Mouse (Mus musculus): Measurements from ENCODE around the gene Slain1.

- TF ChIP-seq CTCF (IDR thresholded peaks at IDR 0.05; ENCODE audit: borderline replicate concordance, control insufficient read depth, extremely low read depth, insufficient read depth, low read length, poor library complexity) (no peak), POLR2A (IDR thresholded peaks at IDR 0.05; ENCODE audit: control insufficient read depth, extremely low read depth, insufficient read depth, low read length, poor library complexity) (no peak)
Measured at GRCm38 (mm10) chr14:103643933-103644332, 6.1 kb upstream of the Slain1 start.

All from thymus, adult 2 months (tissue).